24 mouse cellular contexts compared by ENCODE assay signal in the genomic region with DNA sequence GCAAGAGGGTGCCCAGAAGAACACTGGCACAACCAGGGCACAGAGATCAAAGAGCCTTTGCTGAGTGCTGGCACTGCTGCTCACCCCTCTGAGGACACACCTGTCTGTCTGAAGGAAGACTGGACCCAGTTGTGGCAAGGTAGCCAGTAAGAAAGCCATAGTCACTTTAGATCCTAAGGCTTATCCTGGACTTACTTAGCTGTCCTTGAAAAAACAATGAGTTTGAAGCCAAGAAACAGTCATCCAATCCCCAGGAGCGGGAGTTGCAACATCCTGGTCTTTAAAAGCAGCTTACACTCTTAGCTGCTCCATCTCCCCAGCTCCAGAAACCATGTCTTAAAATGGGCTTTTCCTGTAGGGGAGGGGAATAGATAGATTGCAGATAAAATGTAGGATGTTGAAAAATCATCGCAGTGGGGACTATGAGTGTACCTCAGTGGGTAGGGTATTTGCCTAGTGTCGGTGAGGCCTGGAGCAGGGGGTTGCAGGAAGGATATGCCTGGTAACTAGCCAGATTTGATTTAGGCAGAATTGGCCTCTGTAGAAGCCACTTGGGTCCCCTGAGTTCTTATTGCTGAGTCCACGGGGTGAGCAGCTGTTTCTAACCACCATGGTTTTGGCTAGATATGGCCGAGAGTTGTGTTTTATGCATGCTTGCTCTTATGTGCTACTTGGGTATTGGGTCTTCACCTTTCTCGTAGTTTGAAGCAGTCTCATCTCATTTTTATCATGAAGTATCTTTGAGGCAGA. TPM values are rescaled to one million over a fixed set of nuclear protein-coding genes. Genes with fewer than 3 reads are reported as not detected.
DNase-seq lines count a peak whose midpoint lies in the region; ATAC-seq lines count a peak whose summit lies in the region.
"Had no signal": no experiment of that assay in that cellular context is flagged by ENCODE, and none has a peak within 500 bp of the region (broad histone marks: within the 10 kb centered on the region; RNA-seq: fewer than 3 reads in every experiment).

No protein-coding gene starts in this region.

- no peaks in the 10 kb centered on the region for H3K4me1 ChIP-seq in forebrain, embryonic 11.5 days (replicated peaks; ENCODE audit: control insufficient read depth, insufficient read depth, low read length)
- H3K4me1 ChIP-seq: embryonic facial prominence, embryonic 10.5 days had no signal

- peaks cover 4% of the 10 kb centered on the region; the same call in 1 of the 2 replicates for H3K9me3 ChIP-seq in forebrain, embryonic 11.5 days (ENCODE audit: control insufficient read depth, low read length)

- peak; percentile 53 for DNase-seq in gastrocnemius, adult 18-20 months (ENCODE audit: low spot score)
- no peak for DNase-seq in gastrocnemius, postnatal 4 days (ENCODE audit: low spot score in 2 of 2)
- peak; percentile 48 to 52 for DNase-seq in heart, adult 9 months (ENCODE audit: low spot score in 2 of 2)
- DNase-seq in heart, postnatal 4 days: no peak
- DNase-seq in adrenal gland, postnatal 14 days: peak; percentile 57
- peak; percentile 79 for DNase-seq in gonadal fat pad, adult 2 months (ENCODE audit: low read depth)
- no peak for DNase-seq in left cerebral cortex, adult 18-20 months (ENCODE audit: low spot score in 2 of 2)
- DNase-seq in forebrain, embryonic 11.5 days (ENCODE audit: low spot score): no peak
- DNase-seq: B cell, adult 2 months; kidney, adult 18-20 months; liver, postnatal 0 days; lung, postnatal 4 days; thymus, postnatal 14 days had no signal

- H3K9ac ChIP-seq in forebrain, embryonic 11.5 days (ENCODE audit: low read length): no peak overlapping the region
- H3K9ac ChIP-seq: liver, postnatal 0 days had no signal

- ATAC-seq in forebrain, embryonic 11.5 days (replicated peaks; ENCODE audit: low FRiP score): no peak
- ATAC-seq: forebrain, embryonic 14.5 days; liver, postnatal 0 days; midbrain, embryonic 16.5 days had no signal

- H3K27ac ChIP-seq in forebrain, embryonic 11.5 days (ENCODE audit: low read depth, low read length): no peak overlapping the region
- H3K27ac ChIP-seq: embryonic facial prominence, embryonic 10.5 days; kidney, postnatal 0 days had no signal

- 92% methylated on average over 6 of the region's 6 CpGs for WGBS in forebrain, embryonic 11.5 days

- no peak overlapping the region for H3K4me2 ChIP-seq in forebrain, embryonic 11.5 days (ENCODE audit: low read depth, low read length, severe bottlenecking)

- no peaks in the 10 kb centered on the region for H3K27me3 ChIP-seq in forebrain, embryonic 11.5 days (ENCODE audit: control insufficient read depth, insufficient read depth, low read length)

- no peak overlapping the region for H3K4me3 ChIP-seq in forebrain, embryonic 11.5 days (ENCODE audit: low read depth, low read length)
- H3K4me3 ChIP-seq: embryonic facial prominence, embryonic 10.5 days had no signal

- no peaks in the 10 kb centered on the region; the same call in 1 of the 2 replicates for H3K36me3 ChIP-seq in forebrain, embryonic 11.5 days (ENCODE audit: control insufficient read depth, insufficient read depth, low read length)

RNA-seq across cellular contexts. Expression of a gene that starts 47.5 kb away (rescaled TPM):
- not detected for total RNA-seq in gastrocnemius, adult 18-20 months (2021)
- total RNA-seq in gastrocnemius, postnatal 4 days (2021): not detected
- not detected for total RNA-seq in heart, postnatal 4 days (2021)
- total RNA-seq in adrenal gland, postnatal 14 days (2021): not detected in 2 replicates
- 5,331 and 5,718 TPM in 2 replicates for polyA plus RNA-seq in gonadal fat pad, adult 2 months (2012; rRNA removed)
- not detected for total RNA-seq in left cerebral cortex, adult 18-20 months (2021)
- not detected in 2 replicates for polyA plus RNA-seq in forebrain, embryonic 11.5 days (2014; fragmentation: Nextera tagmentation; extraction: Ambion mirVana)
- total RNA-seq: common myeloid progenitor, adult 5-6 weeks; layer of hippocampus, adult 18-20 months; left cerebral cortex, postnatal 4 days; liver, adult 2 months; neutrophil, adult 5-6 weeks had no signal
- polyA plus RNA-seq: embryonic facial prominence, embryonic 10.5 days; forebrain, embryonic 14.5 days; heart, embryonic 14.5 days; hindbrain, embryonic 11.5 days; kidney, postnatal 0 days; liver, adult 2 months; liver, postnatal 0 days; midbrain, embryonic 16.5 days had no signal

Comparison
In these comparisons a context has a peak if more than half of its experiments do, and no peak if none do; other contexts are left out.
1. DNase-seq: peak in gastrocnemius, adult 18-20 months (single experiment), heart, adult 9 months (2 of 2), adrenal gland, postnatal 14 days (single experiment) and gonadal fat pad, adult 2 months (single experiment); none in gastrocnemius, postnatal 4 days (0 of 2), heart, postnatal 4 days (single experiment), left cerebral cortex, adult 18-20 months (0 of 2) and forebrain, embryonic 11.5 days (single experiment).